Mouse (Mus musculus) MEL (cell line): Measurements from ENCODE around the gene Comt. TPM values are rescaled to one million over a fixed set of nuclear protein-coding genes. Genes with fewer than 3 reads are reported as not detected.

Experiments used
- DNase-seq: peaks from one replicate; pipeline ENCODE4 v3.0.0; 2011; ENCODE audit warnings: low read depth, low spot score
- H3K27ac ChIP-seq: 2 replicates; pipeline ENCODE4 v1.5.1; 2012; ENCODE audit warnings: low read depth, mild to moderate bottlenecking, control low read depth, low read length, moderate library complexity; ENCODE audit not compliant: control insufficient read depth
- H3K27me3 ChIP-seq, 2 experiments: fragments of 150-350 bp in 1 of 2; sonication (generic) in 1 of 2; 2 replicates each; pipeline ENCODE4 v1.6.1; 2012; ENCODE audit warnings: low read length in 2 of 2, mild to moderate bottlenecking in 2 of 2, improper control_type of control experiment in 1 of 2, moderate library complexity in 1 of 2; ENCODE audit not compliant: insufficient read depth in 2 of 2, control insufficient read depth in 1 of 2
- H3K36me3 ChIP-seq, 2 experiments: 2 replicates each; pipeline ENCODE4 v1.6.1; 2012 to 2014; ENCODE audit warnings: low read length in 2 of 2, improper control_type of control experiment in 1 of 2, inconsistent platforms in 1 of 2, mild to moderate bottlenecking in 1 of 2; ENCODE audit not compliant: insufficient read depth in 2 of 2, control insufficient read depth in 1 of 2
- H3K4me1 ChIP-seq, 2 experiments: fragments of 150-350 bp in 1 of 2; sonication (generic) in 1 of 2; 2 replicates each; pipeline ENCODE4 v1.6.1; 2012; ENCODE audit warnings: low read length in 2 of 2, improper control_type of control experiment in 1 of 2, mild to moderate bottlenecking in 1 of 2; ENCODE audit not compliant: insufficient read depth in 2 of 2, control insufficient read depth in 1 of 2
- H3K4me3 ChIP-seq, 2 experiments: fragments of 150-350 bp in 1 of 2; sonication (generic) in 1 of 2; 2 replicates each; pipeline ENCODE4 v1.5.1; 2012; ENCODE audit warnings: low read depth in 2 of 2, low read length in 2 of 2, mild to moderate bottlenecking in 2 of 2, moderate library complexity in 2 of 2, control low read depth in 1 of 2, improper control_type of control experiment in 1 of 2; ENCODE audit not compliant: control insufficient read depth in 1 of 2, insufficient read depth in 1 of 2
- H3K79me2 ChIP-seq: 2 replicates; pipeline ENCODE4 v1.6.1; 2012; ENCODE audit warnings: mild to moderate bottlenecking, low read length, moderate library complexity; ENCODE audit not compliant: control insufficient read depth, poor library complexity, insufficient read depth
- H3K9ac ChIP-seq: 2 replicates; pipeline ENCODE4 v1.6.1; 2012; ENCODE audit warnings: low read depth, mild to moderate bottlenecking, control low read depth, low read length, moderate library complexity; ENCODE audit not compliant: control insufficient read depth, poor library complexity, severe bottlenecking
- H3K9me3 ChIP-seq: fragments of 150-350 bp; sonication (generic); replicated peaks from 2 replicates; pipeline ENCODE4 v1.6.1; 2012; ENCODE audit warnings: mild to moderate bottlenecking, low read length, improper control_type of control experiment, moderate library complexity; ENCODE audit not compliant: insufficient read depth
- ELF1 ChIP-seq: IDR thresholded peaks from 2 replicates; pipeline ENCODE4 v1.6.1; 2014; ENCODE audit warnings: low read depth, mild to moderate bottlenecking, inconsistent platforms, low read length, improper control_type of control experiment, moderate library complexity
- KAT2A ChIP-seq: conservative IDR thresholded peaks from 2 replicates; pipeline ENCODE4 v1.6.1; 2012; ENCODE audit warnings: low read depth, low read length, improper control_type of control experiment, inconsistent platforms
- MAX ChIP-seq: IDR thresholded peaks from 2 replicates; pipeline ENCODE4 v1.6.1; 2011; ENCODE audit warnings: low read length, improper control_type of control experiment
- MYC ChIP-seq: IDR thresholded peaks from 2 replicates; pipeline ENCODE4 v1.6.1; 2011; ENCODE audit warnings: low read depth, mild to moderate bottlenecking, low read length, improper control_type of control experiment, moderate library complexity
- POLR2AphosphoS2 ChIP-seq: IDR thresholded peaks from 2 replicates; pipeline ENCODE4 v1.6.1; 2011; ENCODE audit warnings: low read length, improper control_type of control experiment
- RAD21 ChIP-seq: IDR thresholded peaks from 2 replicates; pipeline ENCODE4 v1.6.1; 2011; ENCODE audit warnings: mild to moderate bottlenecking, low read depth, low read length, improper control_type of control experiment
- RCOR1 ChIP-seq: IDR thresholded peaks from 2 replicates; pipeline ENCODE4 v1.6.1; 2012; ENCODE audit warnings: low read depth, mild to moderate bottlenecking, inconsistent platforms, low read length, improper control_type of control experiment
- SMC3 ChIP-seq: IDR thresholded peaks from 2 replicates; pipeline ENCODE4 v1.6.1; 2011; ENCODE audit warnings: low read depth, low read length, improper control_type of control experiment
- TAL1 ChIP-seq: IDR thresholded peaks from 2 replicates; pipeline ENCODE4 v1.6.1; 2012; ENCODE audit warnings: mild to moderate bottlenecking, inconsistent platforms, low read length, moderate library complexity, mixed read lengths
- TCF12 ChIP-seq: IDR thresholded peaks from 2 replicates; pipeline ENCODE4 v1.6.1; 2014; ENCODE audit warnings: low read depth, mild to moderate bottlenecking, inconsistent platforms, low read length, improper control_type of control experiment, moderate library complexity
- UBTF ChIP-seq: IDR thresholded peaks from 2 replicates; pipeline ENCODE4 v1.6.1; 2012; ENCODE audit warnings: low read depth, mild to moderate bottlenecking, inconsistent platforms, low read length, improper control_type of control experiment, moderate library complexity, borderline replicate concordance; ENCODE audit not compliant: insufficient read depth
- ZKSCAN1 ChIP-seq: IDR thresholded peaks from 2 replicates; pipeline ENCODE4 v1.6.1; 2012; ENCODE audit warnings: low read depth, mild to moderate bottlenecking, inconsistent platforms, low read length, improper control_type of control experiment, moderate library complexity
- polyA plus RNA-seq, 2 experiments: library from polyadenylated mRNA; stranded (reverse) in 1 of 2; unstranded in 1 of 2; fragments of >175 nt in 1 of 2; fragments of >200 nt in 1 of 2; gene quantifications; 2 replicates each; pipeline versions ENCODE4 v1.2.1 to v1.2.4; 2012; ENCODE audit warnings: low replicate concordance in 2 of 2, low read depth in 1 of 2; ENCODE audit not compliant: insufficient read length in 2 of 2, insufficient read depth in 1 of 2, missing spikeins in 1 of 2
- total RNA-seq: library from RNA; depleted of rRNA; stranded (reverse); fragments of 300-350 nt; gene quantifications from 2 replicates; pipeline ENCODE4 v1.2.3, GENCODE M21; 2012

Comt gene
- total and polyA plus RNA-seq, 3 experiments, result 62.5 to 71.8 TPM; not detected in 1

- peaks cover 29% of the 10 kb centered on the region for H3K79me2 ChIP-seq
- no peak for DNase-seq
- peaks cover 0 to 41% of the 10 kb centered on the region in 2 experiments; a peak in 3 of 4 replicates for H3K36me3 ChIP-seq
- TF ChIP-seq RCOR1 (no peak), KAT2A (no peak), ZKSCAN1 (no peak), TCF12 (no peak), SMC3 (no peak)
- no peaks in the 10 kb centered on the region for H3K27me3 ChIP-seq
- H3K4me1 ChIP-seq, result peaks cover 31 to 40% of the 10 kb centered on the region in 2 experiments
- no peak overlapping the region for H3K4me3 ChIP-seq
- H3K27ac ChIP-seq, result no peak overlapping the region
- H3K9me3 ChIP-seq, result no peaks in the 10 kb centered on the region
- H3K9ac ChIP-seq, result no peak overlapping the region
Measured at GRCm38 (mm10) chr16:18423915-18424265, 2.8 kb downstream of the Comt start.

GRCm38 (mm10) chr16:18423203-18423914 is 3.3 kb downstream of the Comt start:
- TF ChIP-seq TCF12 (no peak), RAD21 (no peak), POLR2AphosphoS2 (no peak), UBTF (no peak), MAX (no peak), ELF1 (no peak)
- no peak for DNase-seq
- peaks cover 29% of the 10 kb centered on the region for H3K79me2 ChIP-seq
- peaks cover 33 to 40% of the 10 kb centered on the region in 2 experiments for H3K4me1 ChIP-seq
- no peak overlapping the region for H3K9ac ChIP-seq
- H3K36me3 ChIP-seq, result peaks cover 0 to 39% of the 10 kb centered on the region in 2 experiments; a peak in 3 of 4 replicates
- H3K27me3 ChIP-seq, result no peaks in the 10 kb centered on the region
- no peak overlapping the region for H3K27ac ChIP-seq
- no peaks in the 10 kb centered on the region for H3K9me3 ChIP-seq
- no peak overlapping the region for H3K4me3 ChIP-seq

GRCm38 (mm10) chr16:18420571-18420970 is 6.1 kb downstream of the Comt start:
- Histone ChIP-seq H3K36me3 (peaks cover 0 to 27% of the 10 kb centered on the region in 2 experiments), H3K4me3 (no peak overlapping the region), H3K4me1 (peaks cover 18 to 25% of the 10 kb centered on the region in 2 experiments), H3K27me3 (no peaks in the 10 kb centered on the region), H3K79me2 (peaks cover 7% of the 10 kb centered on the region), H3K27ac (no peak overlapping the region), H3K9me3 (no peaks in the 10 kb centered on the region), H3K9ac (no peak overlapping the region)
- DNase-seq, result no peak
- no peak for TF ChIP-seq TAL1
- TF ChIP-seq MYC, result no peak
